Mouse (Mus musculus): ENCODE results near the gene Zdhhc14. TPM values are rescaled to one million over a fixed set of nuclear protein-coding genes. Genes with fewer than 3 reads are reported as not detected.

Gene Zdhhc14
- polyA plus RNA-seq, 1 experiment from 2014 or later: 4.1 TPM

DNA sequence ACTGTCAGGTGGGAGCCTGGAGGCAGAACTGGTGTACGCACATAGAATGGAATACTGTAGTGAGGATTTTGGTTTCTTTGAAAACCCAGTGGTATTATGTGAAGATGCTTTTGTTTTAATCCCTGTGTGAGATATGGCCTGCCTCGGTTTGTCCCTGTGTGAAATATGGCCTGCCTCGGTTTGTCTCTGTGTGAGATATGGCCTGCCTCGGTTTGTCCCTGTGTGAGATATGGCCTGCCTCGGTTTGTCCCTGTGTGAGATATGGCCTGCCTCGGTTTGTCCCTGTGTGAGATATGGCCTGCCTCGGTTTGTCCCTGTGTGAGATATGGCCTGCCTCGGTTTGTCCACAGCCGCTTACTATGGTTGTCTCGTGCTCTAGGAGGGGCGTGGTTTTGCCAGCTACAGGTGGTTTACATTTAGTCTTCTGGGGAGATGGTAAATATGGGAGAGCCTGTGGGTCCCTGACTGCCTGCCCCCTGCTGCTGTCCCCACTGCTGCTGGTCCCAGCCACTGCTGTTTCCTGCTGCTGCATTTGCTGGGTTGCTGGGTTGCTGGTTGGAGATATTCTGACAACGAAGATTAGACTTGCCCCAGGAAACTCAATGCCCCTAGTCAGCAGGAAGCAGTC lies 299.9 kb downstream of the Zdhhc14 start:
- no peak overlapping the region for H3K27ac ChIP-seq (replicated peaks)
- no peak overlapping the region for H3K4me3 ChIP-seq
- 86% methylated on average over 12 of the region's 12 CpGs for WGBS
- H3K9me3 ChIP-seq: 0 out of 2 replicates have a peak, but pooled peaks cover 4% of the 10 kb centered on the region
- ATAC-seq (ENCODE audit: low FRiP score, low read depth): no peak
- H3K27me3 ChIP-seq: no peaks in the 10 kb centered on the region
- H3K4me1 ChIP-seq: no peaks in the 10 kb centered on the region; the same call in 1 of the 2 replicates
- H3K4me2 ChIP-seq (replicated peaks): no peak overlapping the region
- no peaks in the 10 kb centered on the region for H3K36me3 ChIP-seq
- H3K9ac ChIP-seq (replicated peaks): no peak overlapping the region

- Histone ChIP-seq H3K4me3 (no peak overlapping the region), H3K27me3 (no peaks in the 10 kb centered on the region), H3K36me3 (no peaks in the 10 kb centered on the region), H3K9me3 (no peaks in the 10 kb centered on the region), H3K4me2 (replicated peaks) (no peak overlapping the region), H3K27ac (replicated peaks) (no peak overlapping the region), H3K9ac (replicated peaks) (no peak overlapping the region), H3K4me1 (no peaks in the 10 kb centered on the region; the same call in 1 of the 2 replicates)
- no peak for ATAC-seq (ENCODE audit: low FRiP score, low read depth)
- WGBS: 70% methylated on average over 4 of the region's 4 CpGs
These were observed 301.2 kb downstream of the Zdhhc14 start for GRCm38 (mm10) chr17:5793593-5793992.

DNA sequence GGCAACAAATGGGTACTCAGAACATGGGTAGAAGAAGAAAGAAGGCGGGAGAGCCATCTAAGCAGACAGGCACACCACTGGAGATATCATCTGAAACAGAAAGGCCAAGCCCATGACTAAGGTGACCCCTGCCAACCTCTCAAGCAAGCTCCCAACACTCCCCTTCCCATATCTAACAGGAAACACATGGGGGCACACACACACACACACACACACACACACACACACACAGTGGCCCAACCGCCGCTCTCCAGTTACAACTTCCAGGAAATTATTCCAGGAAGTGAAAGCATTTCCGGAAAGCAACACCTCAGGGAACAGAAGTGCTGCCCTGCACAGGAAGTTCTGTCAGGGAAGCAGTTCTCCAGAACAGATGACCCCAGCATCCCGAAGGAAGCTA lies 301.9 kb downstream of the Zdhhc14 start:
- Histone ChIP-seq H3K36me3 (no peaks in the 10 kb centered on the region), H3K4me3 (no peak overlapping the region), H3K9me3 (no peaks in the 10 kb centered on the region), H3K9ac (replicated peaks) (no peak overlapping the region), H3K4me1 (no peaks in the 10 kb centered on the region; the same call in 1 of the 2 replicates), H3K27ac (replicated peaks) (no peak overlapping the region), H3K27me3 (no peaks in the 10 kb centered on the region), H3K4me2 (replicated peaks) (no peak overlapping the region)
- ATAC-seq (ENCODE audit: low FRiP score, low read depth): no peak
- 81% methylated on average over 5 of the region's 5 CpGs for WGBS

DNA sequence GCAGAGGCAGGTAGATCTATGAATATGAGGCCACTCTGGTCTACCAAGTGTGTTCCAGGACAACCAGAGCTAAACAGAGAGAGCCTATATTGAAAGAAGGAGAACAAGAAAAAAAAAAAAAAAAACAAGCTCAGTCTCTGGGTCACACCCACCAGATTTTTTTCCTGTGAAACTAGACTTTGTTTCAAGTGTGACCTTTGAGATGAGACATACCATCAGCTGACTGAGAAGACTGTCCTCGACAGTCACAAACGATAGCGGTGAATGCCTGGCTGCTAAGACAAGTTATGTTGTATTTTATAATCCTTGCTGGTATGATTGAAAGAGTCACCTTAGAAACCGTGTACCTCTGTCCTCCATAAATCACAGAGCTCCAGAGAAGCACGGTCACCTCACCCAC lies 303.0 kb downstream of the Zdhhc14 start:
- no peaks in the 10 kb centered on the region for H3K27me3 ChIP-seq
- WGBS: 75% methylated on average over 5 of the region's 5 CpGs
- ATAC-seq (ENCODE audit: low FRiP score, low read depth): no peak

DNA sequence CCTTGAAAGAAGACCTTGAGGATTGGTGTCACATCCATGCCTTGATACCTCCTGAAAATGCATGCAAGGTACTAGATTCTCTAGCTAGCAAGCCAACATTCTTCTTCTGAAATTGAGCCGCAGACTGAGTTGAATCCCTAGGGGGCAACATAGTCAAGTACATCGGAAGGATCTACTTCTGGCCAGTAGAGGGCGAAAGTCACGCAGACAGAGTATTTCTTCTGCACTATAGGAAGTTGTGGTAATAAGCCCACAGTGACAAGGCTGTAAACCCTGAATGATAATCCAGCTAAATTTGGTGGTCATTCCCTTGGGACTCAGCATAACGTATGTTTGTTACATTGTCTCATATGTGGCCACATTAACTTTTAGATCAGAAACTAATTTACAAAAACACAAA lies 303.5 kb downstream of the Zdhhc14 start:
- Histone ChIP-seq H3K9ac (replicated peaks) (no peak overlapping the region), H3K4me3 (no peak overlapping the region), H3K36me3 (no peaks in the 10 kb centered on the region), H3K4me2 (replicated peaks) (no peak overlapping the region), H3K27ac (replicated peaks) (no peak overlapping the region), H3K4me1 (no peaks in the 10 kb centered on the region; the same call in 1 of the 2 replicates), H3K9me3 (no peaks in the 10 kb centered on the region), H3K27me3 (no peaks in the 10 kb centered on the region)
- WGBS: 3% methylated on average over 5 of the region's 5 CpGs
- peak; percentile 65; the same call in 1 of the 2 replicates for ATAC-seq (ENCODE audit: low FRiP score, low read depth)

More for the DNA sequence above, 303.0 kb downstream of the Zdhhc14 start:
- H3K36me3 ChIP-seq: no peaks in the 10 kb centered on the region
- no peak overlapping the region for H3K9ac ChIP-seq (replicated peaks)
- H3K4me2 ChIP-seq (replicated peaks): no peak overlapping the region
- H3K9me3 ChIP-seq: no peaks in the 10 kb centered on the region
- no peaks in the 10 kb centered on the region; the same call in 1 of the 2 replicates for H3K4me1 ChIP-seq
- no peak overlapping the region for H3K4me3 ChIP-seq
- no peak overlapping the region for H3K27ac ChIP-seq (replicated peaks)

- H3K9ac ChIP-seq (replicated peaks): no peak overlapping the region
- WGBS: 82% methylated on average over 5 of the region's 5 CpGs
- no peaks in the 10 kb centered on the region for H3K27me3 ChIP-seq
- H3K4me1 ChIP-seq: no peaks in the 10 kb centered on the region; the same call in 1 of the 2 replicates
- H3K4me3 ChIP-seq: no peak overlapping the region
- H3K9me3 ChIP-seq: no peaks in the 10 kb centered on the region
- no peaks in the 10 kb centered on the region for H3K36me3 ChIP-seq
- ATAC-seq (ENCODE audit: low FRiP score, low read depth): no peak
- no peak overlapping the region for H3K27ac ChIP-seq (replicated peaks)
- H3K4me2 ChIP-seq (replicated peaks): no peak overlapping the region
These were observed 304.9 kb downstream of the Zdhhc14 start for GRCm38 (mm10) chr17:5797124-5797760.

- no peaks in the 10 kb centered on the region for H3K27me3 ChIP-seq
- 76% methylated on average over 13 of the region's 13 CpGs for WGBS
- no peaks in the 10 kb centered on the region for H3K36me3 ChIP-seq
- no peaks in the 10 kb centered on the region; the same call in 1 of the 2 replicates for H3K4me1 ChIP-seq
- no peaks in the 10 kb centered on the region for H3K9me3 ChIP-seq
- ATAC-seq (ENCODE audit: low FRiP score, low read depth): no peak
- no peak overlapping the region for H3K4me2 ChIP-seq (replicated peaks)
- H3K9ac ChIP-seq (replicated peaks): no peak overlapping the region
- no peak overlapping the region for H3K27ac ChIP-seq (replicated peaks)
- H3K4me3 ChIP-seq: no peak overlapping the region
These were observed 306.0 kb downstream of the Zdhhc14 start for GRCm38 (mm10) chr17:5798221-5798801.

DNA sequence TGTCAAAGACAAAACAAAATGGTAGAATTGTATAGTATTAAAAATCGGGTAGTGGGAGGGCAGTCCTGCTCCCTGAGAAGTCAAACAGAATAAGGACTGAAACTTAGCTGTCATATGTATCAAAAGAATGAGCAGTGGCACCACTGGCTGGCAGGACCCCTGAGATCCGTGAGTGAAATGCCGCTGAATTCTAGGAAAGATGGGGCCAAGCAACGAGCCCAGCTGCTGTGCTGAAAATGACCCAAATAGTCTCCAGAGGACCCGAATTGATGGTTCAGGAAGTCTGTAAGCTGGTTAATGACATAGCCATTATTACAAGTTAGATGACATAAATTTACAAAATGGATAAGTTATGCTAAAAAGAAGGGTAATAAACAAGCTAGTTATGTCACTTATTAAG lies 306.5 kb downstream of the Zdhhc14 start:
- H3K9ac ChIP-seq (replicated peaks): no peak overlapping the region
- no peak overlapping the region for H3K4me2 ChIP-seq (replicated peaks)
- H3K4me3 ChIP-seq: no peak overlapping the region
- no peaks in the 10 kb centered on the region for H3K36me3 ChIP-seq
- no peaks in the 10 kb centered on the region for H3K9me3 ChIP-seq
- no peak for ATAC-seq (ENCODE audit: low FRiP score, low read depth)
- no peaks in the 10 kb centered on the region for H3K27me3 ChIP-seq
- no peak overlapping the region for H3K27ac ChIP-seq (replicated peaks)
- no peaks in the 10 kb centered on the region; the same call in 1 of the 2 replicates for H3K4me1 ChIP-seq
- 82% methylated on average over 5 of the region's 5 CpGs for WGBS

DNA sequence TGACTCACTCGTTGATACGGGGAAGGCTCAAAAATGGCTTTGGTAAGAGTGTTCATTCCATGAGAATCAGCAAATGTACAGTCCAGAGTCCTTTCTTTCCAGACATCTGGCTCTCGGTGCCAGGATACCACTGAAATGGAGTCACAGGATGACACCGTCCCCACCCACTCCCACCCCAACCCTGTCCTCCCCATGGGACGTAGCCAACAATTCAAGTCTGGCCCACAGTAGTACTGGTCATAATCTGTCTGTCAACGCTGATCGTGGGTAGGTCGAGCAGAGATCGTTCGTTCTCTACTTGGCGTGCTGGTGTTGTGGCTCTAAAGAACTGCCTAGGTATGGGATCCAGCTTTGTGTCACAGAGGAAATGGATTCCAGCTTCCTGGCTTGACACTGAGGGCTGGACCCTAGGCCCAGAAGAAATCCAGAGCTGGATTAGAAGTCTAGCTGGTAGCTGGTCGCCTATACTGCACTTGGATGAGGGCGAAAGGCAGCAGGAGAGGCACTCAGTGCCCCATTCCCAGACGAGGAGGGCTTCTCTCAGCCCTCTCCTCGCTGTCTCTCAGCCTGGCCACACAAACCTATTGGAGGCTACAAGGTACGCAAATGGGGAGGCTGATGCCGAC lies 307.2 kb downstream of the Zdhhc14 start:
- 87% methylated on average over 17 of the region's 17 CpGs for WGBS
- Histone ChIP-seq H3K27ac (replicated peaks) (no peak overlapping the region), H3K4me1 (no peaks in the 10 kb centered on the region; the same call in 1 of the 2 replicates), H3K4me2 (replicated peaks) (no peak overlapping the region), H3K27me3 (no peaks in the 10 kb centered on the region), H3K9ac (replicated peaks) (no peak overlapping the region), H3K4me3 (no peak overlapping the region), H3K9me3 (no peaks in the 10 kb centered on the region), H3K36me3 (no peaks in the 10 kb centered on the region)
- ATAC-seq (ENCODE audit: low FRiP score, low read depth): no peak

- WGBS: 84% methylated on average over 2 of the region's 2 CpGs
- H3K4me1 ChIP-seq: no peaks in the 10 kb centered on the region; the same call in 1 of the 2 replicates
- no peaks in the 10 kb centered on the region for H3K9me3 ChIP-seq
- H3K4me2 ChIP-seq (replicated peaks): no peak overlapping the region
- no peak overlapping the region for H3K9ac ChIP-seq (replicated peaks)
- H3K27ac ChIP-seq (replicated peaks): no peak overlapping the region
- H3K27me3 ChIP-seq: no peaks in the 10 kb centered on the region
- H3K36me3 ChIP-seq: no peaks in the 10 kb centered on the region
- no peak overlapping the region for H3K4me3 ChIP-seq
- ATAC-seq (ENCODE audit: low FRiP score, low read depth): no peak
These were observed 307.9 kb downstream of the Zdhhc14 start for GRCm38 (mm10) chr17:5800254-5800653.

DNA sequence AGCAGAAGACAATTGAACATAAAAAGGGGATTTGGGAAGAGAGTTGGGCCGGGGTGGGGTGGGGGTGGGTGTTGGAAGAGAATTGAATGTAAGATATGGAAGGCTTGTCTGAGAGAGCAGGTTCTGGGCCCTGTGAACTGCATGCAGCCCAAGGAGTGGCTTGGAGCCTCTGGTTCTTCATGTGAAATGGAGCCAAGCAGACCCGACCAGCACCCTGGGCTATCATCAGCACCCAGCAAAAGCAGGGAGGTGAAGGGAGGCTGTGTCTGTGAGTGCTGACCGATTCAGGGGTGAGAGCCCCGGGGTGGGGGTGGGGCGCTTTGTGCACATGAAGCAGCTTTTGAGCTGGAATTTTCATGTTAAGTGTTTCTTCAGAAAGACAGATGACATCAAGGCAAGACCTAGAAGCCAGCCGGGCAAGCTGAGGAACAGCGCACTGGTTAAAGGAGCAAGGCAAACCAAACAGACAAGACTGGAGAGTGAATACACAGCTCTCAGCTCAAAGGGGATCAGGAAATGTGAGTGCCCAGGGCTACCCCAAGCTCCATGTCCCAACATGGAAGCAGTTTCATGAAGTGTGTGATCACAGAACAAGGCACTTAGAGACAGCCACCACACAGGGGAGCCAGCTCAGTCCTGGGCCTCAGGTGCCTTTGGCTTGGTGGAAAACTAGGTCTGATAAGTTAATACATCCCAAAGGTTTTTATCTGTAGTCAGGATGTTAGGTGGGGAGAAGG lies 308.6 kb downstream of the Zdhhc14 start:
- 75% methylated on average over 7 of the region's 7 CpGs for whole genome bisulfite sequencing
- no peak overlapping the region for H3K9ac ChIP-seq (replicated peaks)
- no peak overlapping the region for H3K4me3 ChIP-seq
- no peak overlapping the region for H3K4me2 ChIP-seq (replicated peaks)
- H3K27ac ChIP-seq (replicated peaks): no peak overlapping the region
- no peaks in the 10 kb centered on the region for H3K27me3 ChIP-seq
- H3K9me3 ChIP-seq: no peaks in the 10 kb centered on the region
- no peak for ATAC-seq (ENCODE audit: low FRiP score, low read depth)
- no peaks in the 10 kb centered on the region; the same call in 1 of the 2 replicates for H3K4me1 ChIP-seq
- no peaks in the 10 kb centered on the region for H3K36me3 ChIP-seq
